Mouse (Mus musculus) G1E (cell line): ENCODE results near the gene Topors.

Experiments
- CTCF ChIP-seq: IDR thresholded peaks from 2 replicates; pipeline ENCODE4 v1.5.1; 2012; ENCODE audit warnings: low read depth, low read length, inconsistent platforms, mixed read lengths
- TAL1 ChIP-seq: conservative IDR thresholded peaks from 2 replicates; pipeline ENCODE4 v1.6.1; 2012; ENCODE audit warnings: low read depth, low read length, inconsistent platforms, mixed read lengths

DNA sequence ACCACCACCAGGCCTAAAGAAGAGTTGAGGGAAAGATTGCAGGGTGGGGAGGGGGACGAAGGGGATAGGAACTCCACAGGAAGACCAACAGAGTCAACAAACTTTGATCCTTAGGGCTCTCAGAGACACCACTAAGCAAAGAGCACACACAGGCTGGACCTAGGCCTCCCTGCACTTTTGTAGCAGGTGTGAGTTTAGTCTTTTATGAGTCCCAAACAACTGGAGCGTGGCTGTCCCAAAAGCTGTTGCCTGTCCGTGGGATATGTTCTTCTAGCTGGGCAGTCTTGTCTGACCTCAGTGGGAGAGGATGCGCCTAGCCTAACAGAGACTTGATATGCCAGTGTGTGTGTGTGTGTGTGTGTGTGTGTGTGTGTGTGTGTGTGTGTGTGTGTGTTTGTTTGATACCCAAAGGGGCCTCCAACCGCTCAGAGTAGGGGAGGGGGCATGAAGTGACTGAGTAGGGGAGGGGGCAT, 29.3 kb downstream of the Topors start:
- TF ChIP-seq TAL1: no peak
- no peak for TF ChIP-seq CTCF
